In the genomic region with DNA sequence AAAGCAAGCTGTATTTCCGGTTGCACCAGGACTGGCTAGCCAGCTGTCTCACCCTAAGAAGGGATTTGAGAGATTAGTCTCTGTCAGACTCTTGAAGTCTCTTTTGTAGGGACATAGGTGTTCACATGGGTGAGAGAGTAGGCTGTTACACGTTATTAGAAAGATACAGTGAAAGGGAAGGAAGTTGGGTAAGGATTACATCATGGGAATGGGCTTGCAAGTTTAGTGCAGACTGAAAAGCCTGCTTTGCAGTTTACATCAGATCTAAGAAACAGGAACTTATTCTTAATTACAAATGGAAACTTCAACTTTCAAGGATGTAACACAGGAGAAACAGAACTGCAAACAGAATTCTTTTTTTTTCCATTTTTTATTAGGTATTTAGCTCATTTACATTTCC, we compare ENCODE assay signal across 26 mouse cellular contexts.
"Had no signal": no experiment of that assay in that cellular context is flagged by ENCODE, and none has a peak within 500 bp of the region (broad histone marks: within the 10 kb centered on the region; RNA-seq: fewer than 3 reads in every experiment).

No protein-coding gene starts in this region.

- ATAC-seq: hindbrain, embryonic 16.5 days; inflammation-experienced regulatory T-cells, adult 6 months; intestine, embryonic 15.5 days; intestine, postnatal 0 days had no signal

- H3K9me3 ChIP-seq: heart, embryonic 13.5 days; heart, embryonic 15.5 days; hindbrain, embryonic 10.5 days; hindbrain, embryonic 12.5 days; intestine, embryonic 15.5 days; limb, embryonic 13.5 days; limb, embryonic 15.5 days had no signal

- H3K36me3 ChIP-seq: heart, embryonic 13.5 days; heart, embryonic 15.5 days; hindbrain, embryonic 10.5 days; hindbrain, embryonic 12.5 days; intestine, embryonic 15.5 days; limb, embryonic 13.5 days; limb, embryonic 15.5 days had no signal

- H3K27ac ChIP-seq: gastrocnemius, adult 2 months; heart, adult 2 months; heart, embryonic 13.5 days; heart, embryonic 15.5 days; hindbrain, embryonic 10.5 days; hindbrain, embryonic 12.5 days; hindbrain, embryonic 14.5 days; intestine, embryonic 15.5 days; layer of hippocampus, adult 2 months; left cerebral cortex, adult 2 months; limb, embryonic 13.5 days; limb, embryonic 15.5 days had no signal

- H3K4me3 ChIP-seq: gastrocnemius, adult 2 months; heart, adult 2 months; heart, embryonic 13.5 days; heart, embryonic 15.5 days; hindbrain, embryonic 10.5 days; hindbrain, embryonic 12.5 days; intestine, embryonic 15.5 days; layer of hippocampus, adult 2 months; left cerebral cortex, adult 2 months; limb, embryonic 13.5 days; limb, embryonic 15.5 days had no signal

- DNase-seq: gastrocnemius, adult 2 months; gastrocnemius, postnatal 10 days; gastrocnemius, postnatal 25 days; heart, adult 11 months; heart, adult 2 months; heart, postnatal 14 days; heart, postnatal 36 days; kidney, adult 18-20 months; kidney, adult 8-10 months; kidney, postnatal 10 days; kidney, postnatal 25 days; kidney, postnatal 4 days; left cerebral cortex, postnatal 4 days had no signal

- H3K27me3 ChIP-seq: heart, embryonic 13.5 days; heart, embryonic 15.5 days; hindbrain, embryonic 12.5 days; intestine, embryonic 15.5 days; limb, embryonic 13.5 days; limb, embryonic 15.5 days had no signal

- H3K9ac ChIP-seq: heart, embryonic 13.5 days; heart, embryonic 15.5 days; hindbrain, embryonic 12.5 days; hindbrain, embryonic 14.5 days; intestine, embryonic 15.5 days; limb, embryonic 13.5 days; limb, embryonic 15.5 days had no signal

- H3K4me1 ChIP-seq: heart, embryonic 15.5 days; hindbrain, embryonic 10.5 days; hindbrain, embryonic 12.5 days; intestine, embryonic 15.5 days; limb, embryonic 15.5 days had no signal
